Mouse (Mus musculus): ENCODE measurements at regions not wholly inside any gene's neighbourhood (a gene's known extent, or its start where the extent isn't known, plus 50 kb on each side); places are given as distances from the start of the nearest gene placed in this dataset.

DNA sequence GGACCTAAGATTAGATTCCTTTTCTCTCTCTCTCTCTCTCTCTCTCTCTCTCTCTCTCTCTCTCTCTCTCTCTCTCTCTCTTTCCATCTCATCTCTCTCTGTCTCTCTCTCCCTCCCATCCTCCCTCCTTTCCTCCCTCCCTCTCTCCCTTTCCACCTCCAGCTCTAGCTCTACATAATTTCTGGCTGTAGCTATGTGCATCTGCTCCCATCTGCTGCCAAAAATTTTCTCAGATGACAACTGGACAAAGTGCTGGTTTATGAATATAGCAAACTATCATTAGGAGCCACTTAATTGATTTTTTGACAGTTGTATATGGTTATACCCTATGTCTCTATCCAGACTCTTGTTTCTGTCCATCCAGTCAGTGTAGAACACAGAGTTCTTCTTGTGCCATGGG, 237.1 kb downstream of the Tpbg start:
- no peak overlapping the region for H3K4me3 ChIP-seq
- H3K4me2 ChIP-seq (ENCODE audit: low read depth): no peak overlapping the region
- H3K36me3 ChIP-seq (ENCODE audit: control insufficient read depth, insufficient read depth): no peaks in the 10 kb centered on the region
- no peak for TF ChIP-seq POLR2AphosphoS2 (IDR thresholded peaks at IDR 0.05; ENCODE audit: insufficient read length, low read depth)
- no peak for TF ChIP-seq TCF3 (IDR thresholded peaks at IDR 0.05; ENCODE audit: insufficient read length, low read depth)
- no peak for TF ChIP-seq TCF12 (IDR thresholded peaks at IDR 0.05; ENCODE audit: insufficient read depth, poor library complexity, severe bottlenecking)
- TF ChIP-seq USF1 (IDR thresholded peaks at IDR 0.05; ENCODE audit: low read depth): no peak
- TF ChIP-seq MAX (IDR thresholded peaks at IDR 0.05; ENCODE audit: low read depth): no peak
- TF ChIP-seq CEBPB (IDR thresholded peaks at IDR 0.05; ENCODE audit: insufficient read depth, poor library complexity, severe bottlenecking): no peak
- H3K79me2 ChIP-seq (ENCODE audit: control insufficient read depth, insufficient read depth): no peaks in the 10 kb centered on the region
- H3ac ChIP-seq (ENCODE audit: control insufficient read depth, insufficient read length): no peak overlapping the region
- no peaks in the 10 kb centered on the region for H3K27me3 ChIP-seq (ENCODE audit: control insufficient read depth, insufficient read depth, insufficient read length)

- Histone ChIP-seq H3K27me3 (ENCODE audit: control insufficient read depth, insufficient read depth, insufficient read length) (no peaks in the 10 kb centered on the region), H3K4me3 (no peak overlapping the region), H3K4me2 (ENCODE audit: low read depth) (no peak overlapping the region), H3K36me3 (ENCODE audit: control insufficient read depth, insufficient read depth) (no peaks in the 10 kb centered on the region), H3ac (ENCODE audit: control insufficient read depth, insufficient read length) (no peak overlapping the region), H3K79me2 (ENCODE audit: control insufficient read depth, insufficient read depth) (no peaks in the 10 kb centered on the region)
- no peak for TF ChIP-seq USF1 (IDR thresholded peaks at IDR 0.05; ENCODE audit: low read depth)
- no peak for TF ChIP-seq CEBPB (IDR thresholded peaks at IDR 0.05; ENCODE audit: insufficient read depth, poor library complexity, severe bottlenecking)
- TF ChIP-seq POLR2A (IDR thresholded peaks at IDR 0.05; ENCODE audit: insufficient read length, low read depth): no peak
- TF ChIP-seq REST (IDR thresholded peaks at IDR 0.05; ENCODE audit: insufficient read depth, insufficient read length): no peak
- TF ChIP-seq POLR2AphosphoS2 (IDR thresholded peaks at IDR 0.05; ENCODE audit: insufficient read length, low read depth): no peak
- no peak for TF ChIP-seq E2F4 (IDR thresholded peaks at IDR 0.05; ENCODE audit: insufficient read depth)
- TF ChIP-seq MYOD1 (IDR thresholded peaks at IDR 0.05; ENCODE audit: control insufficient read depth in 1 of 3, insufficient read length in 2 of 3, low read depth in 2 of 3): no peak
- no peak for TF ChIP-seq TCF12 (IDR thresholded peaks at IDR 0.05; ENCODE audit: insufficient read depth, poor library complexity, severe bottlenecking)
- no peak for TF ChIP-seq SRF (IDR thresholded peaks at IDR 0.05; ENCODE audit: control insufficient read depth, insufficient read length, low read depth)
- TF ChIP-seq MAX (IDR thresholded peaks at IDR 0.05; ENCODE audit: low read depth): no peak
- TF ChIP-seq TCF3 (IDR thresholded peaks at IDR 0.05; ENCODE audit: insufficient read length, low read depth): no peak
- no peak for TF ChIP-seq MYOG (IDR thresholded peaks at IDR 0.05; ENCODE audit: control insufficient read depth in 1 of 3, insufficient read depth in 1 of 3, insufficient read length in 2 of 3, low read depth in 2 of 3)
Observed at GRCm38 (mm10) chr9:86081873-86082272, 239.7 kb downstream of the Tpbg start.

- no peak for TF ChIP-seq POLR2AphosphoS2 (IDR thresholded peaks at IDR 0.05; ENCODE audit: insufficient read length, low read depth)
- TF ChIP-seq MAX (IDR thresholded peaks at IDR 0.05; ENCODE audit: low read depth): no peak
- TF ChIP-seq USF1 (IDR thresholded peaks at IDR 0.05; ENCODE audit: low read depth): no peak
- TF ChIP-seq MYOD1 (IDR thresholded peaks at IDR 0.05; ENCODE audit: control insufficient read depth in 1 of 3, insufficient read length in 2 of 3, low read depth in 2 of 3): no peak
- no peak for TF ChIP-seq CEBPB (IDR thresholded peaks at IDR 0.05; ENCODE audit: insufficient read depth, poor library complexity, severe bottlenecking)
- no peak for TF ChIP-seq TCF12 (IDR thresholded peaks at IDR 0.05; ENCODE audit: insufficient read depth, poor library complexity, severe bottlenecking)
- no peak for TF ChIP-seq REST (IDR thresholded peaks at IDR 0.05; ENCODE audit: insufficient read depth, insufficient read length)
- no peak for TF ChIP-seq E2F4 (IDR thresholded peaks at IDR 0.05; ENCODE audit: insufficient read depth)
- no peak for TF ChIP-seq SRF (IDR thresholded peaks at IDR 0.05; ENCODE audit: control insufficient read depth, insufficient read length, low read depth)
- no peak for TF ChIP-seq POLR2A (IDR thresholded peaks at IDR 0.05; ENCODE audit: insufficient read length, low read depth)
- no peak for TF ChIP-seq MYOG (IDR thresholded peaks at IDR 0.05; ENCODE audit: control insufficient read depth in 1 of 3, insufficient read depth in 1 of 3, insufficient read length in 2 of 3, low read depth in 2 of 3)
- TF ChIP-seq TCF3 (IDR thresholded peaks at IDR 0.05; ENCODE audit: insufficient read length, low read depth): no peak
- no peaks in the 10 kb centered on the region for H3K79me2 ChIP-seq (ENCODE audit: control insufficient read depth, insufficient read depth)
- no peak overlapping the region for H3ac ChIP-seq (ENCODE audit: control insufficient read depth, insufficient read length)
- H3K27me3 ChIP-seq (ENCODE audit: control insufficient read depth, insufficient read depth, insufficient read length): no peaks in the 10 kb centered on the region
- H3K4me2 ChIP-seq (ENCODE audit: low read depth): no peak overlapping the region
- no peaks in the 10 kb centered on the region for H3K36me3 ChIP-seq (ENCODE audit: control insufficient read depth, insufficient read depth)
- H3K4me3 ChIP-seq: no peak overlapping the region
Observed at GRCm38 (mm10) chr9:86092998-86093397, 250.8 kb downstream of the Tpbg start.

DNA sequence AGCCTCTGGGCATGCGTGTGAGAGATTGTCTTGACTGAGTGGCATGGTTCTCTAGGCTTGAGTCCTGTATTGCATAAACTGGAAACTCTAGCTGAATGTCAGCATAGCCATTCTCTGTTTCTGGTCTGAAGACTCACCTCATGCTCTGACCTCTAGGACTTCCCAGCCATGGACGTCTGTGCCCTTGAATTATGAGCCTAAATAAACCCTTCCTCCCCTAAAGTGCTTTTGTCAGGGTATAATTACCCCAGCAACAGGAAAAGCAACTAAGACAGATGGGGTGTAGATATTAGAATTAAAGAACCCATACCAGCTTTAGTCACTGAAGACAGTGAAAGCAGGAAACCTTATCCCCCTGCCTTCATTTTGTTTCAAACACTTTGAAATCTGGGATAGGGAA, 253.3 kb downstream of the Tpbg start:
- no peak for TF ChIP-seq MYOG (IDR thresholded peaks at IDR 0.05; ENCODE audit: control insufficient read depth in 1 of 3, insufficient read depth in 1 of 3, insufficient read length in 2 of 3, low read depth in 2 of 3)
- no peak for TF ChIP-seq REST (IDR thresholded peaks at IDR 0.05; ENCODE audit: insufficient read depth, insufficient read length)
- TF ChIP-seq TCF3 (IDR thresholded peaks at IDR 0.05; ENCODE audit: insufficient read length, low read depth): no peak
- no peak for TF ChIP-seq TCF12 (IDR thresholded peaks at IDR 0.05; ENCODE audit: insufficient read depth, poor library complexity, severe bottlenecking)
- TF ChIP-seq E2F4 (IDR thresholded peaks at IDR 0.05; ENCODE audit: insufficient read depth): no peak
- no peak for TF ChIP-seq SRF (IDR thresholded peaks at IDR 0.05; ENCODE audit: control insufficient read depth, insufficient read length, low read depth)
- TF ChIP-seq MAX (IDR thresholded peaks at IDR 0.05; ENCODE audit: low read depth): no peak
- no peak for TF ChIP-seq USF1 (IDR thresholded peaks at IDR 0.05; ENCODE audit: low read depth)
- TF ChIP-seq POLR2AphosphoS2 (IDR thresholded peaks at IDR 0.05; ENCODE audit: insufficient read length, low read depth): no peak
- no peak for TF ChIP-seq MYOD1 (IDR thresholded peaks at IDR 0.05; ENCODE audit: control insufficient read depth in 1 of 3, insufficient read length in 2 of 3, low read depth in 2 of 3)
- no peak for TF ChIP-seq POLR2A (IDR thresholded peaks at IDR 0.05; ENCODE audit: insufficient read length, low read depth)
- no peak for TF ChIP-seq CEBPB (IDR thresholded peaks at IDR 0.05; ENCODE audit: insufficient read depth, poor library complexity, severe bottlenecking)
- H3K36me3 ChIP-seq (ENCODE audit: control insufficient read depth, insufficient read depth): no peaks in the 10 kb centered on the region
- no peak overlapping the region for H3K4me3 ChIP-seq
- H3K79me2 ChIP-seq (ENCODE audit: control insufficient read depth, insufficient read depth): no peaks in the 10 kb centered on the region
- no peak overlapping the region for H3K4me2 ChIP-seq (ENCODE audit: low read depth)
- no peak overlapping the region for H3ac ChIP-seq (ENCODE audit: control insufficient read depth, insufficient read length)
- no peaks in the 10 kb centered on the region for H3K27me3 ChIP-seq (ENCODE audit: control insufficient read depth, insufficient read depth, insufficient read length)

DNA sequence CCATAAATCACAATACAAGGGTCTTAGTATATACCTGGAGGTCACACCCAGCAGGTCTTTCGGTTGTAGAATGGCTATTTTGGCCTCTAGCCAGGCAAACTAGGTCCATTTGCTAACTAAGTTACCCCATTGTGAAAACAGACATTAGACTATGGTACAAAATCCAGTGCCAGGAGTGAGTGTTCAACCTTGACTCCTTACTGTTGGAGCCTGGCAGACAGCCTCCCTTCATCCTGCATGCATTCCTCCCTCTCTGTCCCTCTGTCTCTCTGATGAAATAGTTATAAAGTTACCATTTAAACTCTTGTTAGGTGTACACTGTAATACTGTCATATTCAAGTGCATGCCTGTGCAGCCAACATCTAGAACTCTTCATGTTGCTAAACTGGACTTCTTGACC, 254.1 kb downstream of the Tpbg start:
- H3K4me2 ChIP-seq (ENCODE audit: low read depth): no peak overlapping the region
- no peak overlapping the region for H3K4me3 ChIP-seq
- H3K27me3 ChIP-seq (ENCODE audit: control insufficient read depth, insufficient read depth, insufficient read length): no peaks in the 10 kb centered on the region
- H3ac ChIP-seq (ENCODE audit: control insufficient read depth, insufficient read length): no peak overlapping the region
- no peaks in the 10 kb centered on the region for H3K36me3 ChIP-seq (ENCODE audit: control insufficient read depth, insufficient read depth)
- no peaks in the 10 kb centered on the region for H3K79me2 ChIP-seq (ENCODE audit: control insufficient read depth, insufficient read depth)
- no peak for TF ChIP-seq USF1 (IDR thresholded peaks at IDR 0.05; ENCODE audit: low read depth)
- TF ChIP-seq MAX (IDR thresholded peaks at IDR 0.05; ENCODE audit: low read depth): no peak
- TF ChIP-seq SRF (IDR thresholded peaks at IDR 0.05; ENCODE audit: control insufficient read depth, insufficient read length, low read depth): no peak
- TF ChIP-seq E2F4 (IDR thresholded peaks at IDR 0.05; ENCODE audit: insufficient read depth): no peak
- TF ChIP-seq TCF3 (IDR thresholded peaks at IDR 0.05; ENCODE audit: insufficient read length, low read depth): no peak

All from myocyte (in vitro differentiated cells).